Mouse (Mus musculus) E14TG2a.4 (cell line): ENCODE measurements at regions not wholly inside any gene's neighbourhood (a gene's known extent, or its start where the extent isn't known, plus 50 kb on each side); places are given as distances from the start of the nearest gene placed in this dataset.

ENCODE experiments used
- H3K27me3 ChIP-seq: 2 replicates; pipeline ENCODE4 v1.6.1; 2014; ENCODE audit warnings: low read length, control low read depth; ENCODE audit not compliant: insufficient read depth
- H3K36me3 ChIP-seq: 2 replicates; pipeline ENCODE4 v1.6.1; 2014; ENCODE audit warnings: low read length, control low read depth; ENCODE audit not compliant: insufficient read depth
- H3K4me1 ChIP-seq: replicated peaks from 2 replicates; pipeline ENCODE4 v1.6.1; 2014; ENCODE audit warnings: low read depth, low read length, control low read depth
- H3K4me3 ChIP-seq: replicated peaks from 2 replicates; pipeline ENCODE4 v1.5.1; 2014; ENCODE audit warnings: mild to moderate bottlenecking, low read length
- H3K9me3 ChIP-seq: 2 replicates; pipeline ENCODE4 v1.6.1; 2014; ENCODE audit warnings: low read length, control low read depth
- CTCF ChIP-seq: conservative IDR thresholded peaks from 2 replicates; pipeline ENCODE4 v1.5.1; 2014; ENCODE audit warnings: low read length
- NANOG ChIP-seq: IDR thresholded peaks from 2 replicates; pipeline ENCODE4 v1.6.1; 2014; ENCODE audit warnings: borderline replicate concordance, low read length, mixed read lengths
- POU5F1 ChIP-seq: IDR thresholded peaks from 2 replicates; pipeline ENCODE4 v1.6.1; 2014; ENCODE audit warnings: low read length, borderline replicate concordance

- Histone ChIP-seq H3K36me3 (no peaks in the 10 kb centered on the region), H3K27me3 (no peaks in the 10 kb centered on the region), H3K4me1 (no peaks in the 10 kb centered on the region), H3K4me3 (no peak overlapping the region), H3K9me3 (peaks cover 26% of the 10 kb centered on the region)
- TF ChIP-seq CTCF (no peak), NANOG (no peak), POU5F1 (no peak)
These were observed 311.7 kb downstream of the Tmem132b start for GRCm38 (mm10) chr5:125843259-125843658.

DNA sequence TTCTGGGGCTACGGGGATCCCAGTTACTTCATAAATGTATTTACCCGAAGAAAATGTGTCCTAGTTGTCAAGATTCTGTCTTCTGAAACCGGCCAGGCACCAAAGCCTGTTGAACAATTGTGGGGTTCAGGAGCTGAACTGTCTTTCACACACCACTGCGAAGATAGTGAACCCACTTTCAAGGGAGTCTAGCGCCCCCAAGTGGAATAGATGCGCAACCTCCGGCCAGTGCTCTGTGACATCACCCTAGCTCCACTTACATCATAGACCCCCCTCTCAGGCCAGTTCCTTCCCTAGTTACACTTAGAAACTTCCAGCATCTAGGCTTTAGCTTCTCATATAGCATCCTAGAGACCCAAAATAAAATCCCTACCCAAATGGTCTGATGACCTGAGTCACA lies 318.1 kb downstream of the Tmem132b start:
- H3K9me3 ChIP-seq: peaks cover 26% of the 10 kb centered on the region
- no peaks in the 10 kb centered on the region for H3K36me3 ChIP-seq
- no peaks in the 10 kb centered on the region for H3K27me3 ChIP-seq
- peak; percentile 52 for TF ChIP-seq CTCF
- no peak for TF ChIP-seq POU5F1
- no peak for TF ChIP-seq NANOG
- H3K4me1 ChIP-seq: no peaks in the 10 kb centered on the region
- H3K4me3 ChIP-seq: no peak overlapping the region

GRCm38 (mm10) chr5:125876296-125876695 lies 344.7 kb downstream of the Tmem132b start:
- no peak for TF ChIP-seq CTCF
- no peak for TF ChIP-seq POU5F1
- no peak for TF ChIP-seq NANOG
- Histone ChIP-seq H3K4me1 (no peaks in the 10 kb centered on the region), H3K27me3 (no peaks in the 10 kb centered on the region), H3K36me3 (no peaks in the 10 kb centered on the region), H3K9me3 (no peaks in the 10 kb centered on the region), H3K4me3 (no peak overlapping the region)

DNA sequence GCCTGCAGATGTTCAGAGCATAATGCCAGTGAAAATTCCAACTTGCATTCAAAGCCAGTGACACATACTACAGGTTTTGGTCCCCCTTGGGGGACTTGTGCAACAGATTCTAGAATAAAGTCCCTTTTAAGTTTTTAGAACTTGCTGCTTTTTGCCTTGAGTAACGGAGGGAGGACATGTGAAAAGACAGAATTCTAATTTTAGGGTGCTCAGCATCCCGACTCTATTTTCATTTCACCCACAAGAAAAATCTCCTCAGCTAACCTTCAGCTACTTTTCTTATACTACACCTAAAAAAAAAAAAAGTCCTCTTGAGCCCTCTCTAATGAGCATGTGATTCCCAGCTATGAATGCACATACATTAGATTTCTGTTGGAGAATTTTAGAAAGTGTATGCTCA lies 357.3 kb downstream of the Tmem132b start:
- Histone ChIP-seq H3K4me1 (no peaks in the 10 kb centered on the region), H3K4me3 (no peak overlapping the region), H3K9me3 (peaks cover 13% of the 10 kb centered on the region), H3K27me3 (no peaks in the 10 kb centered on the region), H3K36me3 (no peaks in the 10 kb centered on the region)
- TF ChIP-seq NANOG (no peak), CTCF (no peak), POU5F1 (no peak)

GRCm38 (mm10) chr5:125893864-125894263 lies 362.3 kb downstream of the Tmem132b start:
- H3K9me3 ChIP-seq: no peaks in the 10 kb centered on the region
- H3K4me1 ChIP-seq: no peaks in the 10 kb centered on the region
- no peak overlapping the region for H3K4me3 ChIP-seq
- no peak for TF ChIP-seq POU5F1
- H3K27me3 ChIP-seq: no peaks in the 10 kb centered on the region
- H3K36me3 ChIP-seq: no peaks in the 10 kb centered on the region

- no peaks in the 10 kb centered on the region for H3K4me1 ChIP-seq
- H3K4me3 ChIP-seq: no peak overlapping the region
- H3K36me3 ChIP-seq: no peaks in the 10 kb centered on the region
- no peaks in the 10 kb centered on the region for H3K27me3 ChIP-seq
- no peaks in the 10 kb centered on the region for H3K9me3 ChIP-seq
- TF ChIP-seq POU5F1 (no peak), CTCF (no peak)
These were observed 370.5 kb downstream of the Tmem132b start for GRCm38 (mm10) chr5:125902038-125902437.

- TF ChIP-seq POU5F1 (no peak), CTCF (no peak), NANOG (no peak)
- Histone ChIP-seq H3K4me1 (no peaks in the 10 kb centered on the region), H3K9me3 (no peaks in the 10 kb centered on the region), H3K36me3 (no peaks in the 10 kb centered on the region), H3K4me3 (no peak overlapping the region), H3K27me3 (no peaks in the 10 kb centered on the region)
These were observed 372.9 kb downstream of the Tmem132b start for GRCm38 (mm10) chr5:125904426-125904825.

GRCm38 (mm10) chr5:125907332-125907731 lies 375.8 kb downstream of the Tmem132b start:
- H3K4me1 ChIP-seq: no peaks in the 10 kb centered on the region
- no peaks in the 10 kb centered on the region for H3K36me3 ChIP-seq
- TF ChIP-seq NANOG: no peak
- no peak for TF ChIP-seq POU5F1
- TF ChIP-seq CTCF: no peak
- H3K27me3 ChIP-seq: no peaks in the 10 kb centered on the region
- 0 out of 2 replicates have a peak, but pooled peaks cover 4% of the 10 kb centered on the region for H3K9me3 ChIP-seq
- no peak overlapping the region for H3K4me3 ChIP-seq

DNA sequence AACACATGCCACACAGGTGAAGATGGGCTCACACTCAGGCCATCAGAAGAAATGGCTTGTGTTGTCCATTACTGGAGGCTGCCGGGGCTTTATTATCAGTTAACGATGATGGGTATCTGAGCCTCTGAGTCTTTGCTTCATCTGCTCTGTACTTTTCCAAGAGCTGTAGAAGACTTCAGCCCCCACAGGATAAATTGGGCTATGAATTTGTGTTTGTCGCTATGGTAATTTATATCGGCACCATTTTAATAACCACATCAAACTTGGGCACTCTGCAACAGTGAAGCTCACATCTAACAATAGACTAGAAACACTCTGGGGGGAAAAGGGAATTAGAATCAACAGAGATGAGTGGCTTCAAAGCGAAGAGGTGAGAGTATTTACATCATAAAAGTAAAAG lies 376.3 kb downstream of the Tmem132b start:
- no peaks in the 10 kb centered on the region for H3K4me1 ChIP-seq
- no peak for TF ChIP-seq POU5F1
- TF ChIP-seq CTCF: no peak
- TF ChIP-seq NANOG: no peak
- H3K4me3 ChIP-seq: no peak overlapping the region
- H3K36me3 ChIP-seq: no peaks in the 10 kb centered on the region
- 0 out of 2 replicates have a peak, but pooled peaks cover 4% of the 10 kb centered on the region for H3K9me3 ChIP-seq
- no peaks in the 10 kb centered on the region for H3K27me3 ChIP-seq
